Mouse (Mus musculus) limb, embryonic 15.5 days (tissue): ENCODE measurements around the gene Gm6096. TPM values are rescaled to one million over a fixed set of nuclear protein-coding genes. Genes with fewer than 3 reads are reported as not detected.
A peak's percentile ranks its signal among the peaks of the same experiment; 100 is the strongest.

Source experiments
- ATAC-seq: fragments of 200-750 bp; cut with Nextera tagmentation; 2 replicates; pipeline ENCODE4 v1.8.0; 2017; ENCODE audit warnings: low read depth, moderate TSS enrichment; ENCODE audit not compliant: insufficient number of reproducible peaks, low FRiP score, low TSS enrichment
- H3K27ac ChIP-seq: fragments of 300-500 bp; sonication (generic); 2 replicates; pipeline ENCODE4 v1.5.1; 2015; ENCODE audit warnings: moderate library complexity, mild to moderate bottlenecking, inconsistent platforms
- H3K27me3 ChIP-seq: fragments of 300-500 bp; sonication (generic); 2 replicates; pipeline ENCODE4 v1.6.1; 2015; ENCODE audit warnings: inconsistent platforms
- H3K36me3 ChIP-seq: fragments of 300-500 bp; sonication (generic); 2 replicates; pipeline ENCODE4 v1.6.1; 2015; ENCODE audit warnings: inconsistent platforms
- H3K4me1 ChIP-seq: fragments of 300-500 bp; sonication (generic); 2 replicates; pipeline ENCODE4 v1.6.1; 2015; ENCODE audit warnings: inconsistent platforms
- H3K4me2 ChIP-seq: fragments of 300-500 bp; sonication (generic); 2 replicates; pipeline ENCODE4 v1.6.1; 2015; ENCODE audit warnings: mild to moderate bottlenecking, inconsistent platforms
- H3K4me3 ChIP-seq: fragments of 300-500 bp; sonication (generic); 2 replicates; pipeline ENCODE4 v1.5.1; 2015; ENCODE audit warnings: mild to moderate bottlenecking, inconsistent platforms
- H3K9ac ChIP-seq: fragments of 300-500 bp; sonication (generic); 2 replicates; pipeline ENCODE4 v1.6.1; 2015; ENCODE audit warnings: inconsistent platforms
- H3K9me3 ChIP-seq: fragments of 300-500 bp; sonication (generic); 2 replicates; pipeline ENCODE4 v1.6.1; 2016; ENCODE audit warnings: inconsistent platforms
- WGBS: fragments of 180-500 bp; shearing (Covaris S2); methylation state at CpG from one replicate; pipeline ENCODE4 v1.1.7; 2015; 5-methylcytosine and 5-hydroxymethylcytosine counted together
- polyA plus RNA-seq: library from polyadenylated mRNA; unstranded; fragments of >200 nt; fragmentation: Nextera tagmentation; extraction: Ambion mirVana; gene quantifications from 2 replicates; pipeline ENCODE4 v1.2.1, GENCODE M21; 2015

Gm6096 gene
- polyA plus RNA-seq, 1 experiment from 2014 or later: not detected

DNA sequence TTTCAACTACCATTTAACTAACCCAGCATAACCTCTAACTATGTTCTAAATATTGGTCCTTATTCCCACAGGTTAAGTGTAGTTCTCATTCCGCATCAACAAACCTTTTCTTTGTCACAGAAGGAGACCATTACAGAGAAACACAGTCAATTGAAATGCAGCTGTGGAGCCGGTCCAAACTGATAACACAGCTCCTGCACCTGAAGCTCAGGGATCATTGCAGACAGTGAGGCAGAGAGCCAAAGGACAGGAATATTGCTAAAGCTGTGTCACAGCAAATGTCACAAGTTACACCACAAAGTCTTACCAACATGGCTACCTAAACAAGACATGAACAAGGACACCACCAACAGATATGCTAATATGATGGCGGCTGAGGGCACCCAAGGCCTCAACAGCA, 25.2 kb downstream of the Gm6096 start:
- Histone ChIP-seq H3K9me3 (no peaks in the 10 kb centered on the region), H3K9ac (no peak overlapping the region), H3K27ac (no peak overlapping the region), H3K4me3 (no peak overlapping the region), H3K4me2 (no peak overlapping the region), H3K4me1 (0 out of 2 replicates have a peak, but pooled peaks cover 2% of the 10 kb centered on the region), H3K27me3 (no peaks in the 10 kb centered on the region), H3K36me3 (peaks cover 5% of the 10 kb centered on the region; the same call in 1 of the 2 replicates)
- 92% methylated on average over 3 of the region's 3 CpGs for WGBS
- ATAC-seq: no peak

DNA sequence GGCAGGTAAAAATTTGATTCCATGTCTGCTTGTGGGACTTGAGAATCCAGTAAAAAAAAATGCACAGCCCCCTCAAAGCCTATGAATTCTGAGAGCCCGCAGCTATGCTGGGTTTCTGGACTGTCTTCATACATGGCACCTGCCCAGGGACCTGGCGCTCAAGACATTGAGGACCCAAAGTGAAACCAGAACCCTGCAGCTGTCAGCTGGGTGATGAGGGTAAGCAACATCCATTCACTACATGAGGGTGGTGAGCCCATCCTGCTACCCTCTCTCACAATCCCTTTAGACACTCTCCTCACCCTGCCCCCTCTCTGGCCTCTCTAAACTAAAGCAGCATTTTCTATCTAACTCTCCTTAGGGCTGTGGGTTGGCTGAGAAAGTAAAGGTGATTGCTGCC, 26.8 kb downstream of the Gm6096 start:
- no peak for ATAC-seq
- no peak overlapping the region for H3K4me3 ChIP-seq
- 0 out of 2 replicates have a peak, but pooled peaks cover under 1% of the 10 kb centered on the region for H3K4me1 ChIP-seq
- H3K27ac ChIP-seq: 0 out of 2 replicates have a peak overlapping the region, but pooled peaks have one; percentile 11
- WGBS: 67% methylated on average over 2 of the region's 2 CpGs
- peaks cover 5% of the 10 kb centered on the region for H3K36me3 ChIP-seq
- H3K9ac ChIP-seq: no peak overlapping the region
- H3K4me2 ChIP-seq: no peak overlapping the region
- H3K27me3 ChIP-seq: no peaks in the 10 kb centered on the region
- no peaks in the 10 kb centered on the region for H3K9me3 ChIP-seq

DNA sequence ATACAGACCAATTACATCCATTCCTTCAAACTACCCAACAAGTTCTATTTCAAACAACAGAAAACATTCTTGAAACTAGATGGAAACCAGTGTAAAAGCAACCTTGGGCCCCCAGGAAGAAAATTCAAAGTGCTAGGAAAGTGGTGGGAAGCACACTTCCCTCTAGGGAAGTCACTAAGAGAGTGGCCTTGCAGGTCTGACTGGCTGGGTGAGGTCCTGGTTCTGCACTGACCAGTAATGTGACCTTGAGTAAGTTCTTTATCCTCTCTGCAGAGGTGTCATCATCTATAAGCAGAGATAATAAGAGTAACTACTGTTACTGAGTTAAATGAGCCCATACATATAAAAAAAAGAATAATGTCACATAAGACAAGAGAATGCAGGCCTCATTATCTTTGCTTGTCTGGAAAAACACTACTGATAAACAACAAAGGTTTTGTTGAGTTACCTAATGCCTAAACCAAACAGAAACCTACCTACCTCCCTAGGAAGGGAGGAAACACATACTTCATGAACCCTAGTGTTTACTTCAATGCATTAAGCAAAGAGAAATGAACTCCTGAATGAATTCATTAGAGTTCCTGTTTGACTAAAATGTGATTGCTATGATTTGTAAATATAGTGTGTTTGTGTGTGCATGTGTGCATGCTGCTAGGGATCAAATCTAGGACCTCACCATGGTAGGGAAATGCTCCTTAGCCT, 39.8 kb downstream of the Gm6096 start:
- H3K27me3 ChIP-seq: no peaks in the 10 kb centered on the region
- 0 out of 2 replicates have a peak overlapping the region, but pooled peaks have one; percentile 14 for H3K27ac ChIP-seq
- no peak overlapping the region for H3K4me3 ChIP-seq
- H3K9me3 ChIP-seq: no peaks in the 10 kb centered on the region
- no peaks in the 10 kb centered on the region for H3K4me1 ChIP-seq
- no peak for ATAC-seq
- H3K36me3 ChIP-seq: no peaks in the 10 kb centered on the region; the same call in none of the 2 replicates
- no peak overlapping the region for H3K4me2 ChIP-seq
- H3K9ac ChIP-seq: no peak overlapping the region

- Histone ChIP-seq H3K9ac (no peak overlapping the region), H3K4me1 (no peaks in the 10 kb centered on the region), H3K4me2 (no peak overlapping the region), H3K36me3 (peaks cover 1% of the 10 kb centered on the region; the same call in 1 of the 2 replicates), H3K27me3 (no peaks in the 10 kb centered on the region), H3K4me3 (no peak overlapping the region), H3K9me3 (no peaks in the 10 kb centered on the region), H3K27ac (peak overlapping the region; percentile 14; the same call in 1 of the 2 replicates)
- WGBS: 74% methylated on average over 1 of the region's 1 CpGs
- ATAC-seq: no peak
Observed at GRCm38 (mm10) chr7:34291265-34291664, 40.4 kb downstream of the Gm6096 start.

DNA sequence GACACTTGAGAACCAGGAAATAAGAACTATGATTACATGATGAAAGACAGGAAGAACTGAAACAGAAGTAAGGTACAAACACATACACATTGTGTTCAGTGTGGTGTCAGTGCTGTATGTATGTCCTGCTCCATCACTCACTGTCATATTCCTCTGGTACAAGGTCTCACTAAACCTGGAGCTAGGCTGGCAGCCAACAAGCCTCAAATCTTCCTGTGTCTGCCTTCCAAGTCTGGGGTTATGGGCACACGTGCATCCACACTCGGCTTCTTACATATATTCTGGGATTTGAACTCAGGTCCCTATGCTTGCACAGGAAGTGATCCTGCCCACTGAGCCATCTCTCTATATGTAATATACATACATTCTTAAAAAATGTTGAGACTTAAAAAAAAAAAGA, 41.8 kb downstream of the Gm6096 start:
- Histone ChIP-seq H3K4me2 (no peak overlapping the region), H3K27me3 (no peaks in the 10 kb centered on the region), H3K4me3 (no peak overlapping the region), H3K36me3 (peaks cover 4% of the 10 kb centered on the region; the same call in 1 of the 2 replicates), H3K9me3 (no peaks in the 10 kb centered on the region), H3K27ac (no peak overlapping the region), H3K4me1 (no peaks in the 10 kb centered on the region), H3K9ac (no peak overlapping the region)
- 89% methylated on average over 2 of the region's 2 CpGs for WGBS
- no peak for ATAC-seq

DNA sequence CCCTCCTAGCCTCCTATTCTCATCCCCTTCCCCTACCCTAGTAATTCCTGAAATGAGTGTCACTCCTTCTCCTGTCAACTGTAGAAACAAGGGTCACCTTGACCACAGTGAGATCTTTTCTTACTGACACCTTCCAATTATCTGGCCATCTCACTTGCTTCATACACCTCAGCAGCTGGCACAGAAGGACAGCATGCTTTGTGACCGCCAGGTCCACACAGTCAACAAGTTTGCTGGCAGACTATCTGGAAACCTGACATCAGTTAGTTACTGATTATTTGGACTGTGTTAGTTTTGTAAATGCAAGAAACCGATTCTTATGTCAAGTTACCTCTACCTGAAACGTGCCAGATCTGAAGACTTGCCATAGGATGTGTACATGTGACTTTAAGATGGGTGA, 45.3 kb downstream of the Gm6096 start:
- H3K27me3 ChIP-seq: no peaks in the 10 kb centered on the region
- H3K4me2 ChIP-seq: no peak overlapping the region
- no peaks in the 10 kb centered on the region for H3K9me3 ChIP-seq
- no peak overlapping the region for H3K9ac ChIP-seq
- WGBS: 86% methylated on average over 3 of the region's 3 CpGs
- ATAC-seq: no peak
- no peaks in the 10 kb centered on the region for H3K4me1 ChIP-seq
- H3K36me3 ChIP-seq: peaks cover 4% of the 10 kb centered on the region; the same call in 1 of the 2 replicates
- no peak overlapping the region for H3K27ac ChIP-seq
- H3K4me3 ChIP-seq: no peak overlapping the region

GRCm38 (mm10) chr7:34298818-34299217, 48.0 kb downstream of the Gm6096 start:
- no peaks in the 10 kb centered on the region for H3K27me3 ChIP-seq
- 94% methylated on average over 2 of the region's 2 CpGs for WGBS
- H3K36me3 ChIP-seq: peaks cover 4% of the 10 kb centered on the region; the same call in 1 of the 2 replicates
- H3K9ac ChIP-seq: no peak overlapping the region
- no peak overlapping the region for H3K4me2 ChIP-seq
- H3K27ac ChIP-seq: no peak overlapping the region
- no peaks in the 10 kb centered on the region for H3K4me1 ChIP-seq
- H3K9me3 ChIP-seq: no peaks in the 10 kb centered on the region
- no peak for ATAC-seq
- H3K4me3 ChIP-seq: no peak overlapping the region

Other genes starting within 250 kb of the Gm6096 start
- not detected in 2 replicates for gene Scgb2b27, start 237.1 kb upstream of the Gm6096 start, polyA plus RNA-seq
- not detected in 2 replicates for gene Scgb1b27, start 229.6 kb upstream of the Gm6096 start, polyA plus RNA-seq
- not detected in 2 replicates for gene Scgb1b30, start 155.6 kb upstream of the Gm6096 start, polyA plus RNA-seq
- gene Wtip, start 117.8 kb upstream of the Gm6096 start, polyA plus RNA-seq: 6.4 and 8.0 TPM in 2 replicates
- gene Uba2, start 81.4 kb upstream of the Gm6096 start, polyA plus RNA-seq: 186 and 190 TPM in 2 replicates
- gene Pdcd2l, start 54.4 kb upstream of the Gm6096 start, polyA plus RNA-seq: 59.1 and 59.9 TPM in 2 replicates
- 288 and 306 TPM in 2 replicates for gene Gpi1, start 20.7 kb upstream of the Gm6096 start, polyA plus RNA-seq
- gene 4931406P16Rik, start 62.5 kb downstream of the Gm6096 start, polyA plus RNA-seq: 30.3 and 30.5 TPM in 2 replicates
- gene Lsm14a, start 142.3 kb downstream of the Gm6096 start, polyA plus RNA-seq: 76.0 and 82.7 TPM in 2 replicates